Comparison of ENCODE assay signal across 8 mouse cellular contexts in the genomic region with DNA sequence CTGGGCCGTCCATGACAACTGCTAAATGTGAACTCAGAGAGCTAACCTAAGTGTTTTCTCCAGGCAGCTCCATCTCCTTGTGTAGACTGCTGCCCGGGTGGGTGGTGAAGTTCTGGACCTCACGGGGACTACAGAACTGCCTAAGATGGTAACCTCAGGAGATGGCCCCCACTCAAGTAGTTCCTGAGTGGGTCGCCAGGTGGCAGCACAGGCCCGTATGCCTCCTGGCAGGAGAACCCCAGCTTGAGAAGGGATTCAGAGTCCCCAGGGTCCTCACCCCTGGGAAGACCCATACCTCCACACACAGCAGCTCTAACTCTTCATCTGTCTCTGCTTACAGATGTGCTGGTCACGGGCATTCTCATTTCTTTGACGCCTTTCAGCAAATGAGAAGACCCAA. TPM values are rescaled to one million over a fixed set of nuclear protein-coding genes. Genes with fewer than 3 reads are reported as not detected.
DNase-seq lines count a peak whose midpoint lies in the region; TF ChIP-seq lines count a peak whose summit lies in the region.

No protein-coding gene starts in this region.

- TF ChIP-seq POLR2A in brain, embryonic 14.5 days (IDR thresholded peaks at IDR 0.05; ENCODE audit: borderline replicate concordance, extremely low read depth, insufficient read depth, insufficient read length, poor library complexity, severe bottlenecking), result no peak

- TF ChIP-seq CTCF in brain, embryonic 14.5 days (IDR thresholded peaks at IDR 0.05; ENCODE audit: borderline replicate concordance, extremely low read depth, insufficient read depth, insufficient read length), result peak; percentile 90

- peak; percentile 77 for DNase-seq in 3T3-L1 (ENCODE audit: low read depth, low spot score)
- peak; percentile 78 to 87 for DNase-seq in CD8-positive naive resting alpha-beta T cell, adult 2 months (ENCODE audit: low read depth in 2 of 2, low spot score in 2 of 2)
- DNase-seq in brain, embryonic 14.5 days (ENCODE audit: low read depth), result peak; percentile 68
- peak; percentile 72 to 74 for DNase-seq in frontal cortex, postnatal 25 days (ENCODE audit: low spot score in 2 of 2)
- DNase-seq in kidney, postnatal 10 days, result peak; percentile 90
- DNase-seq in lung, adult 18-20 months, result peak; percentile 71 to 78
- peak; percentile 66 to 80 for DNase-seq in right cerebral cortex, postnatal 10 days (ENCODE audit: low spot score in 2 of 2)
- DNase-seq in urinary bladder, postnatal 36 days (ENCODE audit: low spot score in 2 of 2), result peak; percentile 69 to 73

RNA-seq across cellular contexts. Expression of gene Grpel1, which starts 2.0 kb away (rescaled TPM):
- polyA plus RNA-seq in brain, embryonic 14.5 days (2012; rRNA removed), result 21.4 and 21.9 TPM in 2 replicates

RNA-seq across cellular contexts. Expression of gene Tada2b, which starts 21.3 kb away (rescaled TPM):
- polyA plus RNA-seq in brain, embryonic 14.5 days (2012; rRNA removed), result 16.9 and 19.8 TPM in 2 replicates

RNA-seq across cellular contexts. Expression of gene Ccdc96, which starts 21.6 kb away (rescaled TPM):
- polyA plus RNA-seq in brain, embryonic 14.5 days (2012; rRNA removed), result 2.1 and 3.4 TPM in 2 replicates

Comparison
In these comparisons a context has a peak if more than half of its experiments do, and no peak if none do; other contexts are left out.
1. Peak in every context shown above with its lines: DNase-seq.